Mouse (Mus musculus) natural killer cell, adult 2 months (primary cell): Measurements from ENCODE around the gene Nudc.
A peak's percentile ranks its signal among the peaks of the same experiment; 100 is the strongest.
"Not testable (repeated sequence)": the region's sequence is repeated elsewhere in the genome, so short reads cannot be mapped to it uniquely, and the experiment has no call there.

Source experiments
- DNase-seq, 2 experiments: peaks; one replicate each; pipeline ENCODE4 v3.0.0; 2022; ENCODE audit warnings: low spot score in 2 of 2

Nudc gene

GRCm38 (mm10) chr4:133536081-133536480 lies 9.7 kb downstream of the Nudc start:
- DNase-seq = no peak

- DNase-seq = no peak
Measured at GRCm38 (mm10) chr4:133532777-133533176, 13.0 kb downstream of the Nudc start.

- DNase-seq = no peak
Measured at GRCm38 (mm10) chr4:133527788-133528187, 18.0 kb downstream of the Nudc start.

GRCm38 (mm10) chr4:133521502-133521901 lies 24.3 kb downstream of the Nudc start:
- DNase-seq = no peak

- DNase-seq = no peak
Measured at GRCm38 (mm10) chr4:133519369-133519665, 26.5 kb downstream of the Nudc start.

GRCm38 (mm10) chr4:133518601-133519368 lies 27.0 kb downstream of the Nudc start, which contains the start of gene Kdf1:
Gene Kdf1 (plus strand): TSS chr4:133518963.
- no peak for DNase-seq

GRCm38 (mm10) chr4:133512972-133513371 lies 32.8 kb downstream of the Nudc start:
- peak; percentile 71 to 74 for DNase-seq

- not testable (repeated sequence) for DNase-seq
Measured at GRCm38 (mm10) chr4:133512511-133512910, 33.3 kb downstream of the Nudc start.

- no peak for DNase-seq
Measured at GRCm38 (mm10) chr4:133511050-133511449, 34.7 kb downstream of the Nudc start.

- no peak for DNase-seq
Measured at GRCm38 (mm10) chr4:133508990-133509389, 36.8 kb downstream of the Nudc start.

- DNase-seq = no peak
Measured at GRCm38 (mm10) chr4:133506573-133506972, 39.2 kb downstream of the Nudc start.

GRCm38 (mm10) chr4:133504755-133505485 lies 40.9 kb downstream of the Nudc start:
- no peak for DNase-seq

GRCm38 (mm10) chr4:133504300-133504699 lies 41.5 kb downstream of the Nudc start:
- no peak for DNase-seq

GRCm38 (mm10) chr4:133501514-133501913 lies 44.3 kb downstream of the Nudc start:
- DNase-seq = peak; percentile 38 to 62

GRCm38 (mm10) chr4:133498160-133498724 lies 47.6 kb downstream of the Nudc start, which contains the start of gene Trnp1:
Gene Trnp1 (minus strand): TSS chr4:133498550.
- DNase-seq = peak; percentile 66 to 70

- no peak for DNase-seq
Measured at GRCm38 (mm10) chr4:133497461-133498159, 48.2 kb downstream of the Nudc start.

- no peak for DNase-seq
Measured at GRCm38 (mm10) chr4:133496738-133497445, 48.9 kb downstream of the Nudc start.

- DNase-seq = no peak
Measured at GRCm38 (mm10) chr4:133495711-133496110, 50.1 kb downstream of the Nudc start.

- DNase-seq = no peak
Measured at GRCm38 (mm10) chr4:133494867-133495266, 50.9 kb downstream of the Nudc start.

- DNase-seq = peak; percentile 83 to 86
Measured at GRCm38 (mm10) chr4:133494432-133494831, 51.4 kb downstream of the Nudc start.

- no peak for DNase-seq
Measured at GRCm38 (mm10) chr4:133493895-133494294, 51.9 kb downstream of the Nudc start.
